Mouse (Mus musculus): Measurements from ENCODE around the gene Naa15.

Gene Naa15

DNA sequence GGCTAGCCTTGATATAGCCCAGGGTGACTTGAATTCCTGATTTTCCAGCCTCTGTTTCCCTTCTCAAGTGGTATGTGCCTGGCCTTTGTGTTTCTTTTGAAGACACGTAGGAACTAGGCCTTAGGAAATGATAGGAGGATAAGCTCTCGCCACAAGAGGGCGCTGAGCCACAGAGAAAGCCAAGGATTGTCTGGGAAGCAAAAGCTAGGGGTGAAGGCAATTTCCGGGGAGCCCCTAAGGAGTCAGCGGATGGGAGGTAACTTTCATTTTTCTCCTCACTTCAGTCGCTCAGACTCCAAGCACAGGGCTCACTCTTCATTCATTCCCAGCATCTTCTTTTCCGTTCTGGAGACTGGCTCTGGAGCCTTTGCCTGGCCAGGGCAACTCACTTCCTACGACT is 96.0 kb downstream of the Naa15 start:
- ChIA-PET POLR2A (interaction anchor here in 3 of 4 experiments (0.6 to 1.9 kb wide), 7 partner anchors 11 to 162 kb away, joined by 3 to 8 read pairs (median 5); no protein-coding TSS in a partner anchor), CTCF (interaction anchor here (0.5 to 3.0 kb wide), 53 partner anchors 9 to 731 kb away, joined by 3 to 23 read pairs (median 4); partner anchors contain the start of genes Setd7 (in 2 of the 4) and Rab33b (in 1 of the 4))

DNA sequence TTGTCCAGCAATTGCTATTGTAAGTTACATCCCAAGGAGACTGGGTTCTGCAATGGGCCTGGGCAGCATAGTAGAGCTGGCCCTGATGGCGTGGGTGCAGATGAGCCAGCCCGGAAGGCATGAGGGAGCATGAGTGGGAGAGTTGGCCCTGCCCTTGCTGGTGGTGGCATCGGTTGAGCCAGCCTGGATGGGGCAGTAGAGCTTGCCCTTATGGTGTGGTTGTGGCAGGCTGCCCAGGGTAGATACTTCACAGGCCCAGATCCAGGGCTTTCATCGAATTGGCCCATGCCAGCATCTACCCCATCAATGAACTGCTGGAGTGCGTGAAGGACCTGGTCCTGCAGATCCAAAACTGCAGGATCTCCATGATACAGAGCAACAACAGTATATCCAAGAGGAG is 97.0 kb downstream of the Naa15 start:
- ChIA-PET CTCF (interaction anchor here (0.6 to 3.0 kb wide), 10 partner anchors 8 to 845 kb away, joined by 3 to 19 read pairs (median 8); no protein-coding TSS in a partner anchor), POLR2A (interaction anchor here in 1 of 4 experiments (1.0 kb wide), 1 partner anchor 13 kb away, joined by 6 read pairs; no protein-coding TSS in a partner anchor)

DNA sequence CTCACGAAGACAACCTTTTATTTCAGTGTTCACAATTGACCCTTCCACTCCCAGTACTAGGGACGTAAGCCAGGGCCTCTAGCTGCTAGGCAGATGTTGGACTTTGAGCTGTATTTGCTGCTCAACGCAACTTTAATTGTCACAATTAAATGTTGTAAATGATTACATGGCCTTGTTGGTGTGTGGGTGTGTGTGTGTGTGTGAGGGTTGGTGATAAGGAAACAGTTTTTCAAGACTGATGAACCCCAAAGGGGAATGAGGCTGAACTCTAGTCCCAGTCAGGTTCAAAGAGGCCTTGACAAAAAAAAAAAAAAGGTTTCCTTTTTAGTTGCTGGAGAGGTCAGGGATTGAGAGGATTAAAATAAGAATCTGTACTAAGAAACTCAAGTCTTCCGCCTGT is 102.5 kb downstream of the Naa15 start:
- CTCF ChIA-PET, result interaction anchor here in 2 of 4 experiments (1.2 to 1.5 kb wide), 2 partner anchors 22 to 23 kb away, joined by 3 read pairs; no protein-coding TSS in a partner anchor
- POLR2A ChIA-PET, result interaction anchor here in 2 of 4 experiments (0.7 kb wide), 2 partner anchors 174 to 562 kb away, joined by 3 to 12 read pairs; no protein-coding TSS in a partner anchor

DNA sequence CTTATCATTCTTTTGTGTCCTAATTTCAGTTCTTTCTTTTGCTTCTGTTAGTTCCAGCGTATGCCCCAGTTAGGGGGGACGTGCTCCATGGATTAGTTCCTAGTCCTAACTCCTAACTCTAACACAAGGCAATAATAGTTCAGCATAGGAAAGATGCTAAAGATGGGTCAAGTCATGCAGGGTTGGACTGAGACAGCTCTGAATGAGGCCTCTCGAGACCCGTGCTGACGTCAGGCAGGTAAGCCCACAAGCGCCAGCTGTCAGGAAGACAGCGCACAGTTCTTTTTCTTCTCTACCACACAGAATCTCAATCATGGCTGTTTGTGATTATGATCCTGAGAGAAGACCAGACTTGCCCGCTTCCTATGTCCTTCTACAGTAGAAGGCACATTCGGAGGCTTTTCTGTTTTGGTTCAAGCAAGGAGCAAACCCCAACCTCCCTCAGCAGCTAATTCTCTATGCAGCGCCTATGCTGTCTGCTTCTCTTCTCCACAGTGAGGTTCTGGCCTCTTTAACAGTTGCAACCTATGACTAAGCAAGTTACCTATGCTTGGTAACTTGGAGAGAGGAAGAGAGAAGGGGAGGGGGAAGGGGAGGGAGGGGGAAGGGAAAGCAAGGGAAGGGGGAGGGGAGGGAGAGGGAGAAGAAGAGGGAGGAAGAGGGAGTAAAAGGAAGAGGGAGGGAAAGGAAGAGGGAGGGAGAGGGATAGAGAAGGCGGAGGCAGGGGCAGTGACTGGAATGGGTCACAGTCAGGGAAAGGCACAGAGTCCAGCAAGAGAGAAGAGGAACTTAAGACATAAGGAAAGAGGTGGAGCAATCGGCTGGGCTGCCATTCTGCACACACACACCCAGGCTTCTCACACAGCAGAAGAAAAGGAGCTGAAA is 103.2 kb downstream of the Naa15 start:
- ChIA-PET POLR2A (interaction anchor here in 2 of 4 experiments (0.6 kb wide), 2 partner anchors 41 to 86 kb away, joined by 3 to 5 read pairs; no protein-coding TSS in a partner anchor), CTCF (interaction anchor here in 2 of 4 experiments (0.6 to 1.5 kb wide), 3 partner anchors 21 to 34 kb away, joined by 3 read pairs; partner anchors contain the start of gene Rab33b (in 1 of the 2))

DNA sequence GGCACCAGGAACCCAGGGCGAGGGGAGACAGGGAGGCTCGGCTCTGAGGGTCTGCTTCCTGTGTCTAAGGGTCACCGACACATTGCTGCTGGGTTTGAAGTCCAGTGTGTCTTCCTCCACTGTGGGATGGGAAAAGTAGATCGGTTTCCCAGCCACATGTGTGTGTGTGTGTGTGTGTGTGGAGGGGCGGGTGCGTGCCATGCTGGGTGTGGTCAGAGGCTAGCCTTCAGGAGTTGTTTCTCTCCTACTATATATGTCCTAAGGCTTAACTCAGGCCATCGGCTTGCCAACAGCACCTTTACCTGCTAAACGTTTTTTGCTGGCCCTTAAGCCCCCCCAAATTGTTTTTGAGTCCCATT is 103.8 kb downstream of the Naa15 start:
- ChIA-PET CTCF (no interaction called here), POLR2A (interaction anchor here in 2 of 4 experiments (0.6 to 1.3 kb wide), 2 partner anchors 13 to 41 kb away, joined by 3 read pairs; no protein-coding TSS in a partner anchor)

DNA sequence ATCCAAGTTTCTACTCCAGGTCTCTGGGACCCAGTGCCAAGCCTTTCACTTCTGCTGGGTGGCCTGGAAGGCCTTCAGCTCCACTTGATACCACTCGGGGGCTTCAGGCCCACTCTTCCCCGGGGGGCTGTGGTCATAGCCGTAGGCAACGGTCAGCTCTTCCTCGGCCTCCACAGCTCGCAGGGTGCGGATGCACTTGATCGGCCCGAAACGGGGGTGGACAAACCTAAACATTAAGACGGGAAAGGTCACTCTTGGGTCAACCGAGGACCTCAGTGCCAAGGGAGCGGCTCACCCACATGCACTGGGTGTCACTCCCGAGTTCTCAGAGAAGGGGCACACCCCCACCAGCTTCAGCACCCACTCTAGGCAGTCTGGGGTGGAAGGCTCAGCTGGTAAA is 106.3 kb downstream of the Naa15 start:
- ChIA-PET CTCF (interaction anchor here in 1 of 4 experiments (3.0 kb wide), 1 partner anchor 11 kb away, joined by 10 read pairs; no protein-coding TSS in a partner anchor), POLR2A (interaction anchor here in 1 of 4 experiments (1.0 kb wide), 1 partner anchor 38 kb away, joined by 3 read pairs; the partner anchor contains the start of gene Rab33b)

DNA sequence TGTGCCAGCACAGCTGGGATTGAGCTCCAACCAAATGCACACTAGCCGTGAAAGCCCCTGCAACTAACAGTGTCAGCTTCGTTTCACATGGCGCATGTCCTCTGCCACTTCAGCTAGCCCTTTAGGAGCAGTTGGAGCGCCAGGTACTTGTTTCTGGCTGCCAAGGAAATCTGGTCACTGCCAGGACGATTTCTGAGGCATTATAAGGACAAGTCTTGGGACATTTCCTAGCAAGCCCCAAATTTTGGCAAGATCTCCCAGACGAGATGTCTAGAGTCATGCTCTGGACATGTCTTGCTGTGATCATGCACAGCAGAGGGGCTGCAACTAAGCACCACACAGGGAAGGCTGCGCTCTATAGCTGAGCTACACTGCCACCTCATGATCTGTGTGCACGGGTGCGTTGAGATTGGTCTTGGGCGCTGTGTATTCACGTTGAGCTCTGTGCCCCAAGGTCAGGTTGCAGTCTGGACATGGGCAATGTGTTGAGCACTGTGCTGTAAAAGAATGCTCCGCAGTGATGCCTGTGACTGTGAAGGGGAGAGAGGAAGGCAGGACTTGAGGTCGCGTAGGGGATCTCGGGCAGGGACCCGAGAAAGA is 110.3 kb downstream of the Naa15 start:
- CTCF ChIA-PET, result interaction anchor here (0.5 to 2.5 kb wide), 6 partner anchors 9 to 1319 kb away, joined by 3 to 15 read pairs (median 7); no protein-coding TSS in a partner anchor

More for the DNA sequence above, 110.3 kb downstream of the Naa15 start:
- POLR2A ChIA-PET, result interaction anchor here in 2 of 4 experiments (0.8 to 2.3 kb wide), 23 partner anchors 9 to 126 kb away, joined by 3 to 16 read pairs (median 4); partner anchors contain the start of genes Rab33b (in 2 of the 2) and Setd7 (in 2 of the 2)

All from embryonic stem cell, embryonic (primary cell).